Mouse (Mus musculus): Measurements from ENCODE around the gene Pigb. TPM values are rescaled to one million over a fixed set of nuclear protein-coding genes. Genes with fewer than 3 reads are reported as not detected.

Gene Pigb
- polyA plus RNA-seq, 1 experiment from 2014 or later = 18.9 TPM

DNA sequence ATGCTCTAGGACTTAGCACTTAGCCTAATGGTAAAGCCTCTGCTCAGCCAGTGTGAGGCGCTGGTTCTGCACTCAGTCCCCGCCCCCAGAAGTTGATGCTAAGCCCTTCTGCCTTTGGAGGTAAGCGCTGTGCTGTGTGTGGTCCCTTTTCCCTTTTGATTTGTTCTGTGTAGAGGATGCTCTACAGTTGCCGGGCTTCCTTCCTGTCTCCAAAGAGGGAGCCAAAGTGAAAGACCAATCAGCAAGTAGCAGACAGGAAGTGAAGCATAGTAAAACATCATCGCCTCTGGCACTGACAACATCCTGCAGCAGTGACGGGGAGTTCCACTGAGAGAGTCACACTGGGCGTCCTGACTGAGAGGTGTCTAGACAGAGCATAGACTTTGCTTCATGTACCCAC, 70.3 kb downstream of the Pigb start:
- no peak overlapping the region for H3K4me3 ChIP-seq (ENCODE audit: low read length)
- no peaks in the 10 kb centered on the region for H3K9me3 ChIP-seq (ENCODE audit: control insufficient read depth, low read length)
- no peaks in the 10 kb centered on the region for H3K27me3 ChIP-seq (ENCODE audit: control insufficient read depth, insufficient read depth, low read length)
- H3K4me2 ChIP-seq (replicated peaks; ENCODE audit: low read depth, low read length) = no peak overlapping the region
- peak; percentile 39; the same call in 1 of the 2 replicates for ATAC-seq (ENCODE audit: low FRiP score, low TSS enrichment)
- H3K27ac ChIP-seq (ENCODE audit: low read depth, low read length) = no peak overlapping the region
- H3K9ac ChIP-seq (ENCODE audit: low read depth, low read length) = no peak overlapping the region
- no peaks in the 10 kb centered on the region for H3K36me3 ChIP-seq (ENCODE audit: control insufficient read depth, insufficient read depth, low read length)
- 72% methylated on average over 7 of the region's 7 CpGs for WGBS
- H3K4me1 ChIP-seq (ENCODE audit: control insufficient read depth, insufficient read depth, low read length) = no peaks in the 10 kb centered on the region

- Histone ChIP-seq H3K36me3 (ENCODE audit: control insufficient read depth, insufficient read depth, low read length) (no peaks in the 10 kb centered on the region), H3K4me1 (ENCODE audit: control insufficient read depth, insufficient read depth, low read length) (no peaks in the 10 kb centered on the region), H3K9ac (ENCODE audit: low read depth, low read length) (no peak overlapping the region), H3K27me3 (ENCODE audit: control insufficient read depth, insufficient read depth, low read length) (no peaks in the 10 kb centered on the region), H3K9me3 (ENCODE audit: control insufficient read depth, low read length) (no peaks in the 10 kb centered on the region), H3K27ac (ENCODE audit: low read depth, low read length) (no peak overlapping the region), H3K4me2 (replicated peaks; ENCODE audit: low read depth, low read length) (no peak overlapping the region), H3K4me3 (ENCODE audit: low read length) (no peak overlapping the region)
- 36% methylated on average over 11 of the region's 11 CpGs for WGBS
- ATAC-seq (ENCODE audit: low FRiP score, low TSS enrichment) = peak; percentile 43; the same call in 1 of the 2 replicates
These were observed 71.7 kb downstream of the Pigb start for GRCm38 (mm10) chr9:72968349-72969061.

GRCm38 (mm10) chr9:72961959-72962358, 78.2 kb downstream of the Pigb start:
- no peaks in the 10 kb centered on the region for H3K36me3 ChIP-seq (ENCODE audit: control insufficient read depth, insufficient read depth, low read length)
- H3K27me3 ChIP-seq (ENCODE audit: control insufficient read depth, insufficient read depth, low read length) = no peaks in the 10 kb centered on the region
- H3K4me2 ChIP-seq (replicated peaks; ENCODE audit: low read depth, low read length) = no peak overlapping the region
- ATAC-seq (ENCODE audit: low FRiP score, low TSS enrichment) = no peak
- H3K4me1 ChIP-seq (ENCODE audit: control insufficient read depth, insufficient read depth, low read length) = no peaks in the 10 kb centered on the region
- no peak overlapping the region for H3K9ac ChIP-seq (ENCODE audit: low read depth, low read length)
- H3K9me3 ChIP-seq (ENCODE audit: control insufficient read depth, low read length) = no peaks in the 10 kb centered on the region
- no peak overlapping the region for H3K27ac ChIP-seq (ENCODE audit: low read depth, low read length)
- no peak overlapping the region for H3K4me3 ChIP-seq (ENCODE audit: low read length)
- WGBS = 77% methylated on average over 15 of the region's 15 CpGs

DNA sequence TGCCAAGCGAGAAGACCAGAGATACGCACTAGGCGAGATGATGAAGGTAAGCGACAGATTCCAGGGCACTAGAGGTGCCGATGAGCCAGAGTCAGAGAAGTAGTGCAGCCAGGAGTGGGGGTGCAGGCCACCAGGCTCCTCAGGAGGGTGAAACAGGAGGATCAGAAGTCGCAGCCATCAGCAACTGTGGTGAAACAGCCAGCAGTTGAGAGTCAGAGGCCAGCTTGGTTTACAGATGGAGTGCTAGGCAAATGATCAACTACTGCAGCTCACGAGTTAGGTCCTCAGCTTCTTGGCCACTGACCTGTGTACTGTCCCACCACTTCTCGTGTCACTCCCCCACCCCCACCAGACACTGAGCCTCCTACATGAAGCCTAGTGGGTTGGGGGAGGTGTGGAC, 78.8 kb downstream of the Pigb start:
- Histone ChIP-seq H3K4me3 (ENCODE audit: low read length) (no peak overlapping the region), H3K36me3 (ENCODE audit: control insufficient read depth, insufficient read depth, low read length) (no peaks in the 10 kb centered on the region), H3K4me2 (replicated peaks; ENCODE audit: low read depth, low read length) (no peak overlapping the region), H3K4me1 (ENCODE audit: control insufficient read depth, insufficient read depth, low read length) (no peaks in the 10 kb centered on the region), H3K9me3 (ENCODE audit: control insufficient read depth, low read length) (no peaks in the 10 kb centered on the region), H3K27me3 (ENCODE audit: control insufficient read depth, insufficient read depth, low read length) (no peaks in the 10 kb centered on the region), H3K27ac (ENCODE audit: low read depth, low read length) (no peak overlapping the region), H3K9ac (ENCODE audit: low read depth, low read length) (no peak overlapping the region)
- WGBS = 70% methylated on average over 8 of the region's 8 CpGs
- ATAC-seq (ENCODE audit: low FRiP score, low TSS enrichment) = no peak

DNA sequence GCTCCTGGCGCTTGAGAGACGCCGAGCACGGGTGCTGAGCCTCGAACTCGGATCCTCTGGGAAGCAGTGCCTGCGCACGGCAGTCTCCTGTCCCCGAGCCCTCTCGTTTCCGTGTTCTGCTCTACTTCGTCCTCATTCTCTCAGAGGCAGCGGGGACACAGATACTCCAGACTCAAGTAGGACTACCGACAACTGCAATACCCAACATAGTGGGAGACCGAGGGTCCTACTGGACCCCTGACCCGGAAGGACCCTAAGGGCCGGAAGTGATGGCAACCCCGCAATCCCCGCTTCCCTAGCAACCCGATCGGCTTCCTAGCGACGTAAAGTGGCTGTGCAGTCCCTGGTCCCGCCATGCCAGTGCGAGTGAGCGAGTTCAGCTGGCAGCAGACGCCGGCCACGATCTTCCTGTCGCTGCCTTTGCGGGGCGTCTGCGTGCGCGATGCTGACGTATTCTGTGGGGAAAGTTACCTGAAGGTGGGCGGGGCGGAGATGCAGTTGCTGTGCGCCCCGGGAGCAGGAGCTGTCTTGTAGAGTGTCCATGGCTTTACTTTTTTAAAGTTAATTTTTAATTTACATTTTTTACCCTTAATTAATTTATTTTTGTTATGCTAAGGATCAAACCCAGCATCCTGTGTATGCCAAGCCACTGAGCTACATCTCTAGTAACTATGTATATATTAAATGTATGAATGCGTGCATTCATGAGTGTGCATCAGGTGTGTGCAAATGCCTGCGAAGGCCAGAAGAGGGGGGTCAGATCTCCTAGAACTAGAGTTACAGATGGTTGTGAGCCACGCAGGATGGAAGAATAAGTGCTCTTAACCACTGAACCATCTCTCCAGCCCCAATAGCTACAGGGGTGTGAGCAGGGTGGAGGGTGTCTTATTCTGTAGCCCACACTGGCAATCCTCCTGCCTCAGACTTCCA, 81.4 kb downstream of the Pigb start, which contains the start of the genes Dyx1c1 and Gm44503:
Dyx1c1 (plus strand) TSS at position 265 of the 930 bp plus-strand sequence.
Gm44503 (plus strand) TSS at position 332 of the 930 bp plus-strand sequence.
- Histone ChIP-seq H3K27ac (ENCODE audit: low read depth, low read length) (peak within 1 kb of the TSS; percentile 32; the same call in 1 of the 2 replicates), H3K4me1 (ENCODE audit: control insufficient read depth, insufficient read depth, low read length) (no peaks in the 10 kb centered on the region), H3K27me3 (ENCODE audit: control insufficient read depth, insufficient read depth, low read length) (no peaks in the 10 kb centered on the region), H3K9ac (ENCODE audit: low read depth, low read length) (peak within 1 kb of the TSS; percentile 50), H3K36me3 (ENCODE audit: control insufficient read depth, insufficient read depth, low read length) (no peaks in the 10 kb centered on the region), H3K4me2 (replicated peaks; ENCODE audit: low read depth, low read length) (peak within 1 kb of the TSS; percentile 46), H3K4me3 (ENCODE audit: low read length) (peak within 1 kb of the TSS; percentile 55), H3K9me3 (ENCODE audit: control insufficient read depth, low read length) (no peaks in the 10 kb centered on the region)
- WGBS = 2% methylated on average over 43 of the region's 43 CpGs
- ATAC-seq (ENCODE audit: low FRiP score, low TSS enrichment) = peak; percentile 92

Small RNAs within 50 kb of the gene (microRNA-seq; reads per million reads assigned to microRNA genes)
- gene Gm27353 = not detected

Other genes with a start within 250 kb of the Pigb start
- gene Prtg, start 233.5 kb downstream of the Pigb start, polyA plus RNA-seq (2014; fragmentation: Nextera tagmentation; extraction: Ambion mirVana) = 3.4 and 4.6 TPM in 2 replicates
- gene Pygo1, start 114.7 kb downstream of the Pigb start, polyA plus RNA-seq (2014; fragmentation: Nextera tagmentation; extraction: Ambion mirVana) = 5.4 and 7.2 TPM in 2 replicates
- gene Dyx1c1, start 81.6 kb downstream of the Pigb start, polyA plus RNA-seq (2014; fragmentation: Nextera tagmentation; extraction: Ambion mirVana) = 1.8 and 2.1 TPM in 2 replicates
- gene Gm44503, start 81.5 kb downstream of the Pigb start, polyA plus RNA-seq (2014; fragmentation: Nextera tagmentation; extraction: Ambion mirVana) = not detected in 2 replicates
- gene Ccpg1os, start 55.0 kb downstream of the Pigb start, polyA plus RNA-seq (2014; fragmentation: Nextera tagmentation; extraction: Ambion mirVana) = 19.3 and 27.5 TPM in 2 replicates
- gene Ccpg1, start 54.9 kb downstream of the Pigb start, polyA plus RNA-seq (2014; fragmentation: Nextera tagmentation; extraction: Ambion mirVana) = 17.1 and 29.7 TPM in 2 replicates
- gene Rab27a, start 4.5 kb upstream of the Pigb start, polyA plus RNA-seq (2014; fragmentation: Nextera tagmentation; extraction: Ambion mirVana) = 1.2 and 1.3 TPM in 2 replicates
- 0.14 TPM in 1 of 2 replicates, not detected in the other for gene Khdc3, start 61.5 kb upstream of the Pigb start, polyA plus RNA-seq (2014; fragmentation: Nextera tagmentation; extraction: Ambion mirVana)
- gene Gm20509, start 62.1 kb upstream of the Pigb start, polyA plus RNA-seq (2014; fragmentation: Nextera tagmentation; extraction: Ambion mirVana) = not detected in 2 replicates
- 149 and 176 TPM in 2 replicates for gene Rsl24d1, start 73.0 kb upstream of the Pigb start, polyA plus RNA-seq (2014; fragmentation: Nextera tagmentation; extraction: Ambion mirVana)